Mouse (Mus musculus) monocyte, adult 5-6 weeks (primary cell): ENCODE data around the gene Hoxb5. TPM values are rescaled to one million over a fixed set of nuclear protein-coding genes. Genes with fewer than 3 reads are reported as not detected.

ENCODE experiments used
- total RNA-seq: library from RNA; stranded (forward); fragments of 200-1000, 200-491, 200-594 nt; gene quantifications from 3 replicates; pipeline ENCODE4 v1.2.3, GENCODE M21; 2017

The Hoxb5 gene
- total RNA-seq, 1 experiment from 2014 or later: not detected

Other genes starting within 250 kb of the Hoxb5 start
- 36.8 to 37.9 TPM (median 37.2 TPM) in 3 replicates for gene Ube2z, start 237.9 kb upstream of the Hoxb5 start, total RNA-seq
- gene Atp5g1, start 227.7 kb upstream of the Hoxb5 start, total RNA-seq: 1.6 to 31.3 TPM (median 27.1 TPM) in 3 replicates
- gene Calcoco2, start 191.4 kb upstream of the Hoxb5 start, total RNA-seq: not detected in 3 replicates
- gene Ttll6, start 169.6 kb upstream of the Hoxb5 start, total RNA-seq: not detected in 3 replicates
- gene Hoxb13, start 109.0 kb upstream of the Hoxb5 start, total RNA-seq: not detected in 3 replicates
- gene Hoxb9, start 31.9 kb upstream of the Hoxb5 start, total RNA-seq: not detected in 3 replicates
- not detected in 3 replicates for gene Hoxb8, start 21.4 kb upstream of the Hoxb5 start, total RNA-seq
- gene Hoxb7, start 16.7 kb upstream of the Hoxb5 start, total RNA-seq: not detected in 3 replicates
- gene Hoxb6, start 10.9 kb upstream of the Hoxb5 start, total RNA-seq: not detected in 3 replicates
- gene Hoxb4, start 14.9 kb downstream of the Hoxb5 start, total RNA-seq: 4.7 to 6.6 TPM (median 5.2 TPM) in 3 replicates
- 1.4 to 2.1 TPM (median 1.8 TPM) in 3 replicates for gene Hoxb3, start 20.0 kb downstream of the Hoxb5 start, total RNA-seq
- not detected in 3 replicates for gene Hoxb2, start 47.2 kb downstream of the Hoxb5 start, total RNA-seq
- gene Hoxb1, start 62.4 kb downstream of the Hoxb5 start, total RNA-seq: not detected in 3 replicates
- 35.6 to 134 TPM (median 47.4 TPM) in 3 replicates for gene Skap1, start 161.3 kb downstream of the Hoxb5 start, total RNA-seq